Mouse (Mus musculus) thymus, adult 18-20 months (tissue): ENCODE measurements around the gene Eri3.

Experiments used
- DNase-seq, 2 experiments: peaks; one replicate each; pipeline ENCODE4 v3.0.0; 2022; ENCODE audit warnings: mixed read lengths in 2 of 2

Gene Eri3

GRCm38 (mm10) chr4:117581626-117582025, 31.5 kb downstream of the Eri3 start:
- DNase-seq, result no peak

DNA sequence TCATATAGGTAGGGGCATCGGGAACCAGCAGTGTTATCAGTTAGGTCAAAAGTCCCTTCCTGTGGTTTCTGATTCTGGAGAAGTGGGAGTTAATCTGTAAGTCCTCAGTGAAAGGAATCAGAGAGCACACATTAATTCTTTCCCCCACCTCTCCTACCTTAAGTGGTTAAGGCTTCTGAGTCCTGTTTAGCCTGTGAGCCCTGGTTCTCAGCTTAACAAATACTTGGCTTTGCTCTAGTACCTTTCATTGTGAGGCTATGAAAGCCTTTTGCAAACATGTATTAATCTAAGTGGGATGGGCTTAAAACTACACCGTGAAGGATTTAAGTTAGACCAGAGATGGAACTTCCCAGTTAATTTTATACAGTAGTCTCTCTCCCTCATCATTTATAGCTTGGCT, 35.8 kb downstream of the Eri3 start:
- no peak for DNase-seq

DNA sequence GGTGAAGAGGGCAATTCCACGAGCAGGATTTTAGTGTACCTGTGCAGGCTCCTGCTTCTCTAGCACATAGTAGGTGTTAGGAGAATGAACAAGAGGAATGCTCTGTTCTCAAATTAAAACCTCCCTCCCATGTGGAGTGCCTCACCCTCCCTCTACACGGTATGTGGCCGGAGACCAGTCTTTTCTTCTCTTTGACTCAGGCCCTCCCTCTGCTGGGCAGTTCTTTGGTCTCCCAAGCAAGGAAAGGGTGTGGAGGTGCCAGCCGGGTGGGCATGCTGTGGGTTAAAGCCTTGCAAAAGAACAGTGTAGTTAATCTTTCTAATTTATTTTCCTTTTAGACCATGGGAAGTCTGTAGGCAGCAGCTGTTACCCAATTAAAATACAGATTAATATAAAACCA, 37.3 kb downstream of the Eri3 start:
- no peak for DNase-seq

- DNase-seq, result no peak
Measured at GRCm38 (mm10) chr4:117589081-117589660, 39.0 kb downstream of the Eri3 start.

DNA sequence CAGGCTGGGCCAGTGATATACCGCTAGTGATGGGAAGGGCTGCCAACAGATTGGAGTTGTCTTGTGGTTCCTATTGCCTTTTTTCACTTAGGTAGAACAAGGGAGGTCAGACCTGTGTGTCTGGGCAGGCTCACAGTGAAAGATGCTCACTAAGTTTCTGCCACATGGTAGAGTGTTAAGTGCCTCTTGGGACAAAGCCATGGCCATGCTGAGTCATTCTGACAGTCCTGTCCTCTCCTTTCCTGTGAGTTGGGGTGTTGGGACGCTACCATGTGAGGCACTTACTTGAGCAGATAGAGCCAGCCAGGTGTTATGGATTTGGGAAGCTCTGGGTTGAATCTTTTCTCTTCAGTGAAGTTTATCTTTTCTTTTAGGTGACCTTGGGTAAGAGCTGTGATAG, 40.6 kb downstream of the Eri3 start:
- no peak for DNase-seq

GRCm38 (mm10) chr4:117592206-117592605, 42.0 kb downstream of the Eri3 start:
- no peak for DNase-seq

DNA sequence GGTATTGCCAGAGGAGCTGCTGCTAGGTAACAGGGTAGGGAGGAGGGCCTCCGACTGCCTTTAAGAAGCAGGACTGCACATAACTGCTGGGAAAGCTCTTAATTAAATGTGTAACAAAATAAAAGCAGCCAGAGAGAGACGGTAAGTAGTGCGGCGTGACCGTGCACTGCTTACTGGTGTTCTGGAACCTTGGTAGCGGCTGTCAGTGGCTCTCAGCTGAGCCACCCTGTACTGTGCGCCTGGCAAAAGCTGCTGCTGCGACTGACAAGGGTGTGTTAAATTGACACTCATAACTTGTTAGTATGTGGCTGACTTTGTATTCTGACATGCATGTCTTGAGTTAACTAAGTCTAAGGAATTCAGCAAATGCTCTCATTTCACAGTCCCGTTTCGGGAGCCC, 45.1 kb downstream of the Eri3 start:
- no peak for DNase-seq

DNA sequence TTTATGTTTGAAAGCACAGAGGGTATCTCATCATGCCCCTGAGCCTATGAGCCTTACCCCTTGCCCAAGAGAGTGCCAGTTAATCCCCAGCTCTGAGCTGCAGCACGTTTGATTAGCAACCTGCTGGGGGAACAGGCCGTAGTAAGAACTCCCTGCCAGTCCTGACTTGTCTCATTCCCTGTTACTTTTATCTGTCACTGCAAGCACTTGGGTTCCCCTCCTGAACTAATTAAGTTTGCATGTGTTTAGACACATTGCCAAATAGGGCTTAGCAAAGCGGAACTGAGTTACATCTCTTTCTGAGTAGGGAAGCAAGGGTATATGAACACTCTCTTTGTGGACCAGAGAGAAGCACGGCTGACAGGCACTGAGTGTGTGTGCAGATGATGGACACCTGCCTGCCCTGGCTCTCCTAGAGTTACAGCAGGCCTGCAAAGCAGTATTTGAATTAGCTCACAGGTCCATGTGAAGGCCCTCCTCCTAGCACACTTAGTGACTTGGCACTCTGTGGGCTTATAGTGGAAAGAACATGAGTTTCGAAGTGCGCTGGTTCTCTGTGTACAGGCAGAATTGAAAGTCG, 49.9 kb downstream of the Eri3 start:
- DNase-seq, result no peak

GRCm38 (mm10) chr4:117601338-117601776, 51.2 kb downstream of the Eri3 start:
- DNase-seq, result no peak

DNA sequence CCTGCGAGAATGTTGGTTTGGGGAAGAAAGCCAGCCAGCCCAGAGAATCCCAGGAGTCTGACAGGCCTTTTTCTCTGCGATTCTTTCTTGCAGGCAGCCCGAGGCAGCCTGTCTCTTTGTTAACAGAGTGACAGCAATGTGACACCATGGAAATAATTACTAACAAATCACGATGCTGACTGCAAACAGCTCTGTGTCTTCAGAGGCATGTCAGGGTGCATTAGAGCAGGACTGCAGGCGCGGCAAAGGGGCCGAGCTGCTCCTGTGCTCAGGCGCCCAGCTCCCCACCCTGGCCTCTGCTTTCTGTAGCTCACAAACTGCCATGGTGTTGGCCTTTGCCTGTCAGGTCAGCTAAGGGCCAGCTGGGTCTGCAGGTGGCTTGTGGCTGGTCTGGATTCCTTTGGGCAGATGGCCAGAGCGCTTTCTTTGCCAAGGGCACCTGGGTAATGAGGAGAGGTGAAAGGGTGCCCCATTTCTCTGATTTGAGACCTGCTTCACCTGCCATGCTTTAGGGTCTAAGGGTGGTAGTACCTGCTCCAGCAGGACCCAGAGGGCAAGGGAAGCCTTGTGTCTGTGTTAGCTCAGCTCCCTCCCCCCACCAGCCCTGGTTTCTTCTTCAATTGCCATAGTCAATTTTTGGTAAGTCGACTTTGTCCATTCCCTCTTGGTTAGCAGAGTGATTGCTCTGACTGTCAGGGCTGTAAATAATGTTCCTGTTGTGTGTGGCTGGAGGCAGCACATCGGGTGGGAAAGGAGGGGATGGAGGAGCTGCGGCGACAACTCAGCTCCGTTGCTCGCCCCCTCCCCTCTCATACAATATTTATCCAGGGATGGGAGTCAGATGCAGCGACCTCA, 55.2 kb downstream of the Eri3 start:
- DNase-seq, result no peak

- no peak for DNase-seq
Measured at GRCm38 (mm10) chr4:117605954-117606227, 55.7 kb downstream of the Eri3 start.

GRCm38 (mm10) chr4:117606831-117607610, 56.9 kb downstream of the Eri3 start:
- no peak for DNase-seq

DNA sequence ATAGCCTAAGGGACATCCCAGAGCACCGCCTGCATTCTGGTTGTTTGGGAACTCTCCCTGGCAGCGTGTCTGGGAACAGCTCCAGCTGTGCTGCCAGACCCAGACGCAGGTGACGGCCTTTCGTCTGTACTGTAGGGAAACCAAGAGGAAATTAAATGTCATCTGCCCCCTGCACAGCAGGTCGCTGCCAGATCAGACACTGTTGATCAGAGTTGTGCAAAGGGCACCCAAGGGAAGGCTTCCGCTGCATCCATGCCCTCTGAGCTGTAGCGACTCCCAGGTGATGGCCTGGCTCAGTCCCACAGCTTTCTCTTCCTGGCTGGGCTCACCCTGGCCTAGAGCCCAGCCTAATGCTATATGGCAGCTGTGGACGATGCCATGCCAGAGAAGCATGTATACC, 58.1 kb downstream of the Eri3 start:
- DNase-seq, result no peak

GRCm38 (mm10) chr4:117609371-117610039, 59.3 kb downstream of the Eri3 start:
- no peak for DNase-seq

- DNase-seq, result no peak
Measured at GRCm38 (mm10) chr4:117611385-117611784, 61.2 kb downstream of the Eri3 start.

DNA sequence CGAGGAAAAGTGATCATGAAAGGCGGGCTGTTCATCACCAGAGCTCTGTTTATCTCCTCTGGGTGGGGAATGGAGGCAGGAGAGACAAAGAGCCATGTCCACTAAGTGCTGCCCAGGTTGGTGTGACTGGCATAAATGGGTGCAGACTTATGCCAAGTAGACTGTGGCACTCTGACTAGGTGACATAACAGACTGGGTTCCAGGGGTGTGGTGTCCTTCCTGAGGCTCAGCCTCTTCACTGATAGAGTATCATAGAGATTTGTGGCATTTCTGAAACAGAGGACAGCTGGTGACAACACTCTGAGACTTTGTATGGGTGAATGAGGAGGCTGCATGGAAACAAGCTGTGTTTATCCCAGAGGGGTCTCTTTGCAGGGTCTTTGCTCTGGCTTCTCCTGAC, 61.6 kb downstream of the Eri3 start:
- DNase-seq, result no peak

DNA sequence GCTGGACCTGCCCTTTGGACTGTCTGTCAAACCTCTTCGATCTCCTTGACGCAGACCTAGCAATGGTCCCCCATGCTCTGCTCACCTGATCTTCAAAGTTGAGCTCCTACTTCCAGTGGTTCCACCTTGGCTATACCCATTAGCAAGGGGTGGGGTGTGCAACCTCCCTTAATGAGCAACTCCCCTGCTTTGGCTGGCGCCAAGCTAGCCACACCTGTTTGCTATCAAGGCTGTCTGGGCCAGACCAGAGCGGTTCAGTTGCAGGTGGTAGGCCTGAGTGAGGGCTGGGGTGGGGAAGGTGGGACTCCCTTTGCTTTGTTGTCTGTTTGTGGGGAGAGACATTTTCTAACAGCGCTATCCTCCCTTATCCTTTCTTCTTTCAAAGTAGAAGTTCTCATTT, 62.5 kb downstream of the Eri3 start:
- no peak for DNase-seq

DNA sequence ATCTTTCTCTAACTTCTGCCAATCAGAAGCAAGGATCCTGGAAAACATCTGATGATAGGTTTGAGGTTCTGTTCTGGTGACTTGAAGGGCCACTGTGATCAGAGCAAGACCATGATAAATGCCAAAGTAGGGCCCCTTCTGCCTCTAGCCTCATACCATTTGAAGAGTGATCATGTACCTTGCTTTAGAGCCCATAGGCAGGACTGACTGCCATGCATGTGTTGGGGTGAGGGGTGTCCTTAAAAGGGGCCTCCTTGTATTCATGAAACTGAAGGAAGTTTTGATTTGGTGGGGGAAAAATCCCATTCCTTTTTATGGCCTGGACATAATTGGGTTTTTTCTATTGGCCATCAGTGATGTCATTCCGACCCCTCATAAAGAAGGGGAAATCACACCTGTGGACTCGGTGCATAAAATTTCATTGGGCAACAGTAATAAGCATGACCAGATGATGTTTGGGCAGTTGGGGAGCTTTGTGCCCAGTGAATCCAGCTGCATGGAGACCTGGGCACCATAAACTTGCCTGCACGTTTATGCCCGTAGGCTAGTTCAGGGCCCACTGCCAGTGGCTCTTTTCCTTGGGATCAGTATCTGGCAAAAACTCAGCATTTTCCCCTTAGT, 63.1 kb downstream of the Eri3 start:
- no peak for DNase-seq

DNA sequence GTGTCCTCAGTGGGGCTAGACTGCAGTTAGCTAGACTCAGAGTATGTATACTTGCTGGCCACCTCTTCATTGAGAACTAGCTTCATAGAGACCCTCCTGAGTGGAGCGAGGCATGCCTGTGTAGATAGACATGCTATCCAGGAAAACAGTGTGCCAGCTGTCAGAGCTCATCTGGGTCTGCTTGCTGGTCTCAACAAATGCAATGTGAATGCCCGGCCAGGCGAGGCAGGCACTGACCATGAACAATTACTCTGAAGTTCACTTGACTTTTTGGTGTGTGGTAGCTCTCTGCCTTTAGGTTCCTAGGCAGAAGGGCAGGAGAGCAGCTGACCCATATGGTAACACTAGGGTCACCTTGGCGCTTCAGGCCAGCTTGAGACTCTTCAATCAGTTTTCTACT, 66.4 kb downstream of the Eri3 start:
- no peak for DNase-seq

- DNase-seq, result no peak
Measured at GRCm38 (mm10) chr4:117622270-117622669, 72.1 kb downstream of the Eri3 start.

GRCm38 (mm10) chr4:117623025-117623424, 72.9 kb downstream of the Eri3 start:
- DNase-seq, result no peak

GRCm38 (mm10) chr4:117624660-117625059, 74.5 kb downstream of the Eri3 start:
- DNase-seq, result no peak

DNA sequence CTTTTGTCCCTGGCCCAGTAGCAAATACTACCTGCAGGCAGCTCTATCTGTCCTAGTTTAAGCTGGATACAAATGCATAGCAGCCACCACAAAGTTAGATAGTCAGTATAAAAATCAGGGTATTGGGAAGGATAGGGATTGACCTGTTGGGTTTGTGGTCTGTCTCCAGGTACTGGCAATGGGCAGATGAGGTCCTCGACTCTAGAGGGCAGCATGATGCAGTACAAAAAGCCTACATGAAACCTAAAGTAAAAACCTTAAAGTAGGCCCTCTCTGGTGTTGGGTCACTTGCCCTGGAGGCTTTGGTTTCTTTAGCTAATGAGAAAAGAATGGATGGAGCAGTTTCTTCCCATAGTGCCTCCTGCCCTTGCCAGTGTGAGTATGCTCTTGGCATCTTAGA, 78.3 kb downstream of the Eri3 start:
- DNase-seq, result no peak
